Mouse (Mus musculus): ENCODE measurements around the gene Uba2.

DNA sequence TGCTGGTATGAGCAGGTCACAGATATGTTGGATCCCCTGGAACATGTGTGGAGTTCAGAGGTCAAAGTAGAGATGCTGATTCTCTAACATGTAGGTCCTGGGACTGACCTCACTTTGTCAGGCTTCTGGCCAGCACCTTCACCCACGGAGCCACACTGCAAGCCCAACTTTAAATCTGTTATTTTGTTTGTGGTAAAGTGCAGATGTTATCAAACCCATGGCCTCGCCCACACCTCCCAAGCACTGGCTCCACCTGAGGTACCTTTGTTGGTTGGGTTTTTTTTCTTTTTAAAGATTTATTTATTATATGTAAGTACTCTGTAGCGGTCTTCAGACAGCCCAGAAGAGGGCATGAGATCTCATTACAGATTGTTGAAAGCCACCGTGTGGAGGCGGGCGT is 29.9 kb downstream of the Uba2 start:
- TF ChIP-seq CTCF (IDR thresholded peaks at IDR 0.05; ENCODE audit: low read depth): no peak
- TF ChIP-seq EP300 (optimal IDR thresholded peaks at IDR 0.05): no peak

Measured in stomach, postnatal 0 days (tissue).